Mouse (Mus musculus): ENCODE measurements around the gene Arfgap1. TPM values are rescaled to one million over a fixed set of nuclear protein-coding genes. Genes with fewer than 3 reads are reported as not detected.

The Arfgap1 gene
- polyA plus RNA-seq, 1 experiment from 2014 or later: 18.8 TPM

DNA sequence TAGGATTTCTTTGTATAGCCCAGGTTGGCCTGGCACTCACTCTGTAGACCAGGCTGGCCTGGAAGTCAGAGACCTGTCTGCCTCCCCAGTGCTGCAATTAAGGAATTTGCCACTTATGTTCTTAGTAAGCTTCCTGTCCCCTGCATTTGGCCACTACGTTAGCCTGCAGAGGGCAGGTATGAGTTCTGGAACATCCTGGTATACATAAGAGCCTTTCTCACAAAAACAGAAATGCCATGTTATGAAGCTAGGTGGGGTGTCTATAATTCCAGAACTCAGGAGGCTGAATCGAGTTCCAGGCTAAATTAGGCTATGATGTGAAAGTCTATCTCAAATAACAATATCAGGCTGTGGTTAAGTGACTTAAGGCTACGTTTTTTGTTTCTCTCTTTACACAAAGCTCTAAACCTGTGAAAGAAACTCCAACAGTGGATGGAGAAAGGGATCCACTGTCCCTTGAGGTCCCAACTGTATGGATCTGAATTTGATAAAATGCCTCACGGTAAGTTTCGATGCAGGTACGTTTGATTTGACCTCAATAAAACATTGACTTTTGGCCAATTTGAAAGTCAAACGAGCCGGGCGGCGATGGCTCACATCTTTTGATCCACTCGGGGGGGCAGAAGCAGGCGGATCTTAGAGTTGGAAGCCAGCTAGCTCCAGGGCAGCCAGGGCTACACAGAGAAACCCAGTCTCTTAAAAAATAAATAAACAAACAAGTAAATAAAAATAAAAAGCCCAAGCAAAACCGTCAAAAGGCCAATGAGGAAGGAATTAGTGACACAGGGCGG lies 738 bp upstream of the Arfgap1 start:
- H3K4me2 ChIP-seq (ENCODE audit: low read depth, low read length): peak overlapping the region; percentile 83
- H3K27ac ChIP-seq (ENCODE audit: low read depth): peak overlapping the region; percentile 84
- ATAC-seq (peak; percentile 10; the same call in 1 of the 2 replicates), DNase-seq (no peak)
- no peaks in the 10 kb centered on the region for H3K27me3 ChIP-seq (ENCODE audit: insufficient read depth, low read length)
- H3K9ac ChIP-seq (replicated peaks): peak overlapping the region; percentile 94
- no peaks in the 10 kb centered on the region for H3K9me3 ChIP-seq (ENCODE audit: low read length)
- WGBS (ENCODE audit: insufficient replicate concordance): 12% methylated on average over 14 of the region's 14 CpGs
- peaks cover 11% of the 10 kb centered on the region for H3K36me3 ChIP-seq (replicated peaks; ENCODE audit: insufficient read depth, low read length)
- peak overlapping the region; percentile 78 for H3K4me3 ChIP-seq (ENCODE audit: low read depth, low read length)
- TF ChIP-seq CTCF (IDR thresholded peaks at IDR 0.05; ENCODE audit: low read depth) (peak; percentile 50), EP300 (IDR thresholded peaks at IDR 0.05; ENCODE audit: low read depth) (no peak)
- peaks cover 18% of the 10 kb centered on the region for H3K4me1 ChIP-seq (ENCODE audit: insufficient read depth)

DNA sequence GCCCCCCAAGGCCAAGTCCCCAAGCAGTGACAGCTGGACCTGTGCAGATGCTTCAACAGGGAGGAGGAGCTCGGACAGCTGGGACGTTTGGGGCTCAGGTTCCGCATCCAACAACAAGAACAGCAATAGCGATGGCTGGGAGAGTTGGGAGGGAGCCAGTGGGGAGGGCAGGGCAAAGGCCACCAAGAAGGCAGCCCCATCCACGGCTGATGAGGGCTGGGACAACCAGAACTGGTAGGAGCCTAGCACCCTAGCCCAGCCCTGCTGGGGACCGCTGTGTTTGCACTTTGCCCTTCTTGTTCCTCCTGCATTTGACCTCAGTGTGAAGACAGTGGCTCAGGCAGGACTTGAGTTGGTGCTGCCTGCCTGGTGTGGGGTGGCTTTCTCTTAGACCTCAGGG lies 14.1 kb downstream of the Arfgap1 start:
- H3K27ac ChIP-seq (ENCODE audit: low read depth): no peak overlapping the region
- H3K9me3 ChIP-seq (ENCODE audit: low read length): no peaks in the 10 kb centered on the region
- peaks cover 60% of the 10 kb centered on the region for H3K36me3 ChIP-seq (replicated peaks; ENCODE audit: insufficient read depth, low read length)
- no peak overlapping the region for H3K4me3 ChIP-seq (ENCODE audit: low read depth, low read length)
- ATAC-seq (no peak), DNase-seq (no peak)
- no peak overlapping the region for H3K4me2 ChIP-seq (ENCODE audit: low read depth, low read length)
- no peaks in the 10 kb centered on the region for H3K4me1 ChIP-seq (ENCODE audit: insufficient read depth)
- H3K9ac ChIP-seq (replicated peaks): no peak overlapping the region
- TF ChIP-seq EP300 (IDR thresholded peaks at IDR 0.05; ENCODE audit: low read depth) (no peak), CTCF (IDR thresholded peaks at IDR 0.05; ENCODE audit: low read depth) (no peak)
- WGBS (ENCODE audit: insufficient replicate concordance): 77% methylated on average over 6 of the region's 6 CpGs
- H3K27me3 ChIP-seq (ENCODE audit: insufficient read depth, low read length): no peaks in the 10 kb centered on the region

GRCm38 (mm10) chr2:180985635-180986034 lies 18.6 kb downstream of the Arfgap1 start:
- no peak for ATAC-seq
- Histone ChIP-seq H3K36me3 (replicated peaks; ENCODE audit: insufficient read depth, low read length) (peaks cover 16% of the 10 kb centered on the region), H3K4me1 (ENCODE audit: insufficient read depth) (no peaks in the 10 kb centered on the region), H3K4me2 (ENCODE audit: low read depth, low read length) (no peak overlapping the region), H3K4me3 (ENCODE audit: low read depth, low read length) (no peak overlapping the region), H3K9me3 (ENCODE audit: low read length) (no peaks in the 10 kb centered on the region), H3K27ac (ENCODE audit: low read depth) (no peak overlapping the region), H3K9ac (replicated peaks) (no peak overlapping the region), H3K27me3 (ENCODE audit: insufficient read depth, low read length) (no peaks in the 10 kb centered on the region)
- 76% methylated on average over 2 of the region's 2 CpGs for WGBS (ENCODE audit: insufficient replicate concordance)
- DNase-seq: no peak
- TF ChIP-seq CTCF (IDR thresholded peaks at IDR 0.05; ENCODE audit: low read depth) (no peak), EP300 (IDR thresholded peaks at IDR 0.05; ENCODE audit: low read depth) (no peak)

DNA sequence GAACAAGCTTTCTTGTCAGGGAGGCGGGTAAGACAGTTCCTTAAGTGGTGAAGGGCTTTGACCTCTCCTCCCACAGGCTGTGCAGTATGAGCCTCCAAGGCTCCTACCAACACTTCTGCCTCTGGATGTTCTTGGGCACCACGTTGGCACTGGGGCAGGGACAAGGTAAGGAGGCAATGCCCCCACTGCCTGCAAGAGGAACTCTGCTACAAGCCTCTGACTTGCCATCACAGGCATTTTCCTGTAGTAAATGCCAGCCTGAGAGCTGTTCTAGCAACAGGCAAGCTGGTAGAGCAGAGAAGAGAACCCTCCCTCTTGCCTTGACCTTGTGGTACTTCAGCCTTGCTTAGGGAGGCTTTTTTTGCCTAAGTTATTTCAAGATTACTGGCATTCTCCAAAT lies 19.4 kb downstream of the Arfgap1 start, which contains the start of gene Col20a1:
Col20a1 (plus strand) TSS at position 87 of the 400 bp plus-strand sequence.
- TF ChIP-seq CTCF (IDR thresholded peaks at IDR 0.05; ENCODE audit: low read depth): no peak
- no peak for TF ChIP-seq EP300 (IDR thresholded peaks at IDR 0.05; ENCODE audit: low read depth)
- Histone ChIP-seq H3K4me2 (ENCODE audit: low read depth, low read length) (no peak within 1 kb of the TSS), H3K9ac (replicated peaks) (no peak within 1 kb of the TSS), H3K4me1 (ENCODE audit: insufficient read depth) (no peaks in the 10 kb centered on the region), H3K36me3 (replicated peaks; ENCODE audit: insufficient read depth, low read length) (peaks cover 9% of the 10 kb centered on the region), H3K4me3 (ENCODE audit: low read depth, low read length) (no peak within 1 kb of the TSS), H3K27ac (ENCODE audit: low read depth) (no peak within 1 kb of the TSS), H3K27me3 (ENCODE audit: insufficient read depth, low read length) (no peaks in the 10 kb centered on the region), H3K9me3 (ENCODE audit: low read length) (no peaks in the 10 kb centered on the region)
- DNase-seq (no peak), ATAC-seq (no peak)
- 46% methylated on average over 2 of the region's 2 CpGs for WGBS (ENCODE audit: insufficient replicate concordance)

DNA sequence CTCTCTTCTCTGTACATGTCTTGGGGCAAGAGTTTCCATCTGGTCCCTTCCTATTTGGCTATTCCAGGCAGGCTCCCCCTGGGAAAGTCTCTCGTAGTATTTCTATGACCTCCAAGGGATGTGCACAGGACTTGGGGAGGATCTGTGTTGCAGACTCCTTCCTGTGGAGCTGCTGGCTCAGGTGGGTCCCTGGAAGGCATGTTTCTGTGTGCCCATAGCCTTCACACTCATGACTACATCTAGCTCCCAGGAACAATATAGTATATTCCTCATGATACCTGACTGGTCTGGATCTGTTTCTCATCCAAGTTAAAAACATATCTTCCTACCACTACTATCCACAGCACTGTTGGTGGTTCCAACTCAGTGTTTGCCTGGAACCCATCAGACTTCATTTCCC lies 20.0 kb downstream of the Arfgap1 start:
- H3K9me3 ChIP-seq (ENCODE audit: low read length): no peaks in the 10 kb centered on the region

GRCm38 (mm10) chr2:180987432-180988030 lies 20.5 kb downstream of the Arfgap1 start:
- H3K36me3 ChIP-seq (replicated peaks; ENCODE audit: insufficient read depth, low read length): no peaks in the 10 kb centered on the region; the same call in 1 of the 2 replicates
- no peak overlapping the region for H3K4me3 ChIP-seq (ENCODE audit: low read depth, low read length)
- no peak; the same call in 1 of the 2 replicates for ATAC-seq
- no peaks in the 10 kb centered on the region for H3K27me3 ChIP-seq (ENCODE audit: insufficient read depth, low read length)
- H3K27ac ChIP-seq (ENCODE audit: low read depth): no peak overlapping the region
- no peak for DNase-seq
- no peaks in the 10 kb centered on the region for H3K9me3 ChIP-seq (ENCODE audit: low read length)
- WGBS (ENCODE audit: insufficient replicate concordance): 81% methylated on average over 5 of the region's 5 CpGs
- TF ChIP-seq CTCF (IDR thresholded peaks at IDR 0.05; ENCODE audit: low read depth): no peak
- no peak for TF ChIP-seq EP300 (IDR thresholded peaks at IDR 0.05; ENCODE audit: low read depth)
- H3K9ac ChIP-seq (replicated peaks): no peak overlapping the region
- no peak overlapping the region for H3K4me2 ChIP-seq (ENCODE audit: low read depth, low read length)
- no peaks in the 10 kb centered on the region for H3K4me1 ChIP-seq (ENCODE audit: insufficient read depth)

More for the DNA sequence above, 20.0 kb downstream of the Arfgap1 start:
- 54% methylated on average over 1 of the region's 1 CpGs for WGBS (ENCODE audit: insufficient replicate concordance)
- no peak overlapping the region for H3K9ac ChIP-seq (replicated peaks)
- H3K4me3 ChIP-seq (ENCODE audit: low read depth, low read length): no peak overlapping the region
- peaks cover 3% of the 10 kb centered on the region for H3K36me3 ChIP-seq (replicated peaks; ENCODE audit: insufficient read depth, low read length)
- ATAC-seq (no peak), DNase-seq (no peak)
- H3K27me3 ChIP-seq (ENCODE audit: insufficient read depth, low read length): no peaks in the 10 kb centered on the region
- no peaks in the 10 kb centered on the region for H3K4me1 ChIP-seq (ENCODE audit: insufficient read depth)
- no peak overlapping the region for H3K4me2 ChIP-seq (ENCODE audit: low read depth, low read length)
- TF ChIP-seq CTCF (IDR thresholded peaks at IDR 0.05; ENCODE audit: low read depth) (no peak), EP300 (IDR thresholded peaks at IDR 0.05; ENCODE audit: low read depth) (no peak)
- no peak overlapping the region for H3K27ac ChIP-seq (ENCODE audit: low read depth)
